Mouse (Mus musculus): ENCODE data around the gene Inmt. TPM values are rescaled to one million over a fixed set of nuclear protein-coding genes. Genes with fewer than 3 reads are reported as not detected.

The Inmt gene
- not detected for polyA plus RNA-seq (2012; fragmentation: generic; extraction: Trizol)

DNA sequence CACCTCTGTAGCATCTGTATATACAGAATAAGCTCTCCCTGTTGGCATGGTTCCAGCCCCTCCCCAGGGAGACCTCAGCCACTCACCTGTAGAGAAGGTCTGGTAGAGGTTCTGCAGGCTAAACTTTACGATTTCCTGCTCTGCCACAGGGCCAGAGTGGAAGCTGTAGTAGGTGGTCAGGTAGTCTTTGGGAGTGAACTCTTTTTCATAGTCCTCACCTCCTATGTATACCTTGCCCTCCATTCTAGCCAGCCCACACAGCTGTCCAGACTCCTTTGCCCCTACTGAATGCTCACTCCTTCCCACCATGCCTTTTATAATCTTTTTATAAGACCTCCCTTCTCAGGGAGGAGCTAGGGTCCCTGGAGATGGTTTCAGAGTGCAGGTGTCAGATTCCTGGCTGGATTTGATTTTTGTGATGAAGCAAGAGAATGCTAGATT, at the start of gene Inmt:
Inmt (minus strand) TSS at position 303 of the 441 bp plus-strand sequence.
- no peak within 1 kb of the TSS for H3ac ChIP-seq (ENCODE audit: control insufficient read depth, insufficient read length)
- H3K4me3 ChIP-seq = no peak within 1 kb of the TSS
- TF ChIP-seq CEBPB (IDR thresholded peaks at IDR 0.05; ENCODE audit: insufficient read depth, poor library complexity, severe bottlenecking) (no peak), REST (IDR thresholded peaks at IDR 0.05; ENCODE audit: insufficient read depth, insufficient read length) (no peak), MAX (IDR thresholded peaks at IDR 0.05; ENCODE audit: low read depth) (no peak), POLR2AphosphoS2 (IDR thresholded peaks at IDR 0.05; ENCODE audit: insufficient read length, low read depth) (no peak), TCF3 (IDR thresholded peaks at IDR 0.05; ENCODE audit: insufficient read length, low read depth) (no peak)

DNA sequence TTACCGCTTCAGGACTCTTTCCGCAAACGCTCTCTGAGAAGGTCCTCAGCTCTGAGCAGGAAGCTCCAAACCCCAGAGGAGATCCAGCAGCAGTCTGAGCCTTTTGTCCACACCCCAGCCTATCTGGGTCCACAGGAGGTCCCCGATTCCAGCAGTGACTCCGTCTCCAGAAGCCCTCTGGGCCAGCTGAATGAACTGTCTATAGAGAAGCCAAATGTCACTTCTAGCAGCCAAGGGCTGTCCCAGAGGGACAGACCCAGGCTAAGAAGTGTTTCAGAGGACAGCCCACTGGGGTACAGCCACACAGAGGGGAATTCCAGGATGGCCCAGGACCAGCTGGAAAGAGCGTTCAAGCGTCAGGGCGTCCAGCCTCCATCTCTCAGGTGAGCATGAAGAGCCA, 49.1 kb upstream of the Inmt start:
- H3K4me3 ChIP-seq = no peak overlapping the region

More for the DNA sequence above, at the start of gene Inmt:
- H3K27me3 ChIP-seq (ENCODE audit: control insufficient read depth, insufficient read depth, insufficient read length) = peaks cover 7% of the 10 kb centered on the region
- no peaks in the 10 kb centered on the region for H3K36me3 ChIP-seq (ENCODE audit: control insufficient read depth, insufficient read depth)
- H3K4me2 ChIP-seq (ENCODE audit: low read depth) = no peak within 1 kb of the TSS
- H3K79me2 ChIP-seq (ENCODE audit: control insufficient read depth, insufficient read depth) = no peaks in the 10 kb centered on the region

DNA sequence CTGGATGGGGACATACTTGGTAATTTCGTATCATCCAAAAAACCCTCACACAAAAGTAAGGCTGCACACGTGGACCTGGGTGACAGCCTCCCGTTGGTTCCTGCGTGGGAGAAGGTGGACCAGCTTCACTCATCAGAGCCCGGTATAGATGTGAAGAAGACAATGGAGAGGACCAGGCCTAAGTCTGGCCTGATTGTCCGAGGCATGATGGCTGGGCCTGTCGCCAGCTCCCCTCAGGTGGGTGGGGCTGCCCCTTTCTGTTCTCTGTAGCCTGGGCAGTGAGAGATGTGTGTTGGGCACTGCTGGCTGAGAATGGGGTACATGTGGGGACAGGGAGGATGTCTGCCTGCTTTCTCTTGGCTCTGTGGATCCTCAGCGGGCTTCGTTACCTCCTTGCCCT, 43.4 kb upstream of the Inmt start:
- H3K4me2 ChIP-seq (ENCODE audit: low read depth) = no peak overlapping the region
- no peaks in the 10 kb centered on the region for H3K27me3 ChIP-seq (ENCODE audit: control insufficient read depth, insufficient read depth, insufficient read length)
- TF ChIP-seq MAX (IDR thresholded peaks at IDR 0.05; ENCODE audit: low read depth) (no peak), TCF12 (IDR thresholded peaks at IDR 0.05; ENCODE audit: insufficient read depth, poor library complexity, severe bottlenecking) (no peak), REST (IDR thresholded peaks at IDR 0.05; ENCODE audit: insufficient read depth, insufficient read length) (no peak), USF1 (IDR thresholded peaks at IDR 0.05; ENCODE audit: low read depth) (no peak), POLR2AphosphoS2 (IDR thresholded peaks at IDR 0.05; ENCODE audit: insufficient read length, low read depth) (no peak), MYOD1 (IDR thresholded peaks at IDR 0.05; ENCODE audit: control insufficient read depth in 1 of 3, insufficient read length in 2 of 3, low read depth in 2 of 3) (no peak), POLR2A (IDR thresholded peaks at IDR 0.05; ENCODE audit: insufficient read length, low read depth) (no peak), TCF3 (IDR thresholded peaks at IDR 0.05; ENCODE audit: insufficient read length, low read depth) (no peak), E2F4 (IDR thresholded peaks at IDR 0.05; ENCODE audit: insufficient read depth) (no peak), SRF (IDR thresholded peaks at IDR 0.05; ENCODE audit: control insufficient read depth, insufficient read length, low read depth) (no peak), CEBPB (IDR thresholded peaks at IDR 0.05; ENCODE audit: insufficient read depth, poor library complexity, severe bottlenecking) (no peak)
- no peaks in the 10 kb centered on the region for H3K79me2 ChIP-seq (ENCODE audit: control insufficient read depth, insufficient read depth)
- H3K36me3 ChIP-seq (ENCODE audit: control insufficient read depth, insufficient read depth) = no peaks in the 10 kb centered on the region
- H3K4me3 ChIP-seq = no peak overlapping the region
- no peak overlapping the region for H3ac ChIP-seq (ENCODE audit: control insufficient read depth, insufficient read length)

More for the DNA sequence above, 49.1 kb upstream of the Inmt start:
- no peak for TF ChIP-seq POLR2AphosphoS2 (IDR thresholded peaks at IDR 0.05; ENCODE audit: insufficient read length, low read depth)
- TF ChIP-seq E2F4 (IDR thresholded peaks at IDR 0.05; ENCODE audit: insufficient read depth) = no peak
- TF ChIP-seq POLR2A (IDR thresholded peaks at IDR 0.05; ENCODE audit: insufficient read length, low read depth) = no peak
- no peak for TF ChIP-seq MYOG (IDR thresholded peaks at IDR 0.05; ENCODE audit: control insufficient read depth in 1 of 3, insufficient read depth in 1 of 3, insufficient read length in 2 of 3, low read depth in 2 of 3)
- no peak for TF ChIP-seq SRF (IDR thresholded peaks at IDR 0.05; ENCODE audit: control insufficient read depth, insufficient read length, low read depth)
- Histone ChIP-seq H3ac (ENCODE audit: control insufficient read depth, insufficient read length) (no peak overlapping the region), H3K79me2 (ENCODE audit: control insufficient read depth, insufficient read depth) (no peaks in the 10 kb centered on the region), H3K36me3 (ENCODE audit: control insufficient read depth, insufficient read depth) (no peaks in the 10 kb centered on the region), H3K4me2 (ENCODE audit: low read depth) (no peak overlapping the region), H3K27me3 (ENCODE audit: control insufficient read depth, insufficient read depth, insufficient read length) (no peaks in the 10 kb centered on the region)

DNA sequence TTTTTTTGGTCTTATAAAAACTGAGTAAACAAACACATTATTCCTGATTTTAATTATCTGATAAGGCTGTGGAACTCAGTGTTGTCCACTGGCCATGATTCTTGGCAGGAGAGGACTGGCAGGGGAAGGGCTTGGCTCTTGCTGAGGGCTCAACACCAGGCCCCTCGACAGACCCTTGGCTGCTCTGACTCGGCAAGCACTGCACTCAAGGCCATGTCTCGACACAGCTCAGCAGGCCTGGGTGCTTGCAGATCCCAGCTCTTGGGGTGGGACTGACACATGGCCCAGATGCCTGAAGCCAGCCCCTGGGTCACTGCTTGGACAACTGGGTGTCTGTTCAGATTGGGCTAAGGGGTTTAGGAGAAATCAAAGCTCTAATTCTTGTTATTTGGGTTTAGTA, 39.7 kb upstream of the Inmt start:
- Histone ChIP-seq H3K4me3 (no peak overlapping the region), H3K27me3 (ENCODE audit: control insufficient read depth, insufficient read depth, insufficient read length) (no peaks in the 10 kb centered on the region), H3K79me2 (ENCODE audit: control insufficient read depth, insufficient read depth) (no peaks in the 10 kb centered on the region), H3K4me2 (ENCODE audit: low read depth) (no peak overlapping the region), H3K36me3 (ENCODE audit: control insufficient read depth, insufficient read depth) (no peaks in the 10 kb centered on the region), H3ac (ENCODE audit: control insufficient read depth, insufficient read length) (no peak overlapping the region)
- no peak for TF ChIP-seq MYOD1 (IDR thresholded peaks at IDR 0.05; ENCODE audit: control insufficient read depth in 1 of 3, insufficient read length in 2 of 3, low read depth in 2 of 3)
- TF ChIP-seq E2F4 (IDR thresholded peaks at IDR 0.05; ENCODE audit: insufficient read depth) = no peak
- TF ChIP-seq SRF (IDR thresholded peaks at IDR 0.05; ENCODE audit: control insufficient read depth, insufficient read length, low read depth) = no peak
- no peak for TF ChIP-seq TCF12 (IDR thresholded peaks at IDR 0.05; ENCODE audit: insufficient read depth, poor library complexity, severe bottlenecking)
- TF ChIP-seq POLR2A (IDR thresholded peaks at IDR 0.05; ENCODE audit: insufficient read length, low read depth) = no peak
- no peak for TF ChIP-seq MYOG (IDR thresholded peaks at IDR 0.05; ENCODE audit: control insufficient read depth in 1 of 3, insufficient read depth in 1 of 3, insufficient read length in 2 of 3, low read depth in 2 of 3)
- TF ChIP-seq POLR2AphosphoS2 (IDR thresholded peaks at IDR 0.05; ENCODE audit: insufficient read length, low read depth) = no peak
- TF ChIP-seq REST (IDR thresholded peaks at IDR 0.05; ENCODE audit: insufficient read depth, insufficient read length) = no peak
- TF ChIP-seq TCF3 (IDR thresholded peaks at IDR 0.05; ENCODE audit: insufficient read length, low read depth) = no peak
- TF ChIP-seq MAX (IDR thresholded peaks at IDR 0.05; ENCODE audit: low read depth) = no peak
- no peak for TF ChIP-seq CEBPB (IDR thresholded peaks at IDR 0.05; ENCODE audit: insufficient read depth, poor library complexity, severe bottlenecking)
- TF ChIP-seq USF1 (IDR thresholded peaks at IDR 0.05; ENCODE audit: low read depth) = no peak

DNA sequence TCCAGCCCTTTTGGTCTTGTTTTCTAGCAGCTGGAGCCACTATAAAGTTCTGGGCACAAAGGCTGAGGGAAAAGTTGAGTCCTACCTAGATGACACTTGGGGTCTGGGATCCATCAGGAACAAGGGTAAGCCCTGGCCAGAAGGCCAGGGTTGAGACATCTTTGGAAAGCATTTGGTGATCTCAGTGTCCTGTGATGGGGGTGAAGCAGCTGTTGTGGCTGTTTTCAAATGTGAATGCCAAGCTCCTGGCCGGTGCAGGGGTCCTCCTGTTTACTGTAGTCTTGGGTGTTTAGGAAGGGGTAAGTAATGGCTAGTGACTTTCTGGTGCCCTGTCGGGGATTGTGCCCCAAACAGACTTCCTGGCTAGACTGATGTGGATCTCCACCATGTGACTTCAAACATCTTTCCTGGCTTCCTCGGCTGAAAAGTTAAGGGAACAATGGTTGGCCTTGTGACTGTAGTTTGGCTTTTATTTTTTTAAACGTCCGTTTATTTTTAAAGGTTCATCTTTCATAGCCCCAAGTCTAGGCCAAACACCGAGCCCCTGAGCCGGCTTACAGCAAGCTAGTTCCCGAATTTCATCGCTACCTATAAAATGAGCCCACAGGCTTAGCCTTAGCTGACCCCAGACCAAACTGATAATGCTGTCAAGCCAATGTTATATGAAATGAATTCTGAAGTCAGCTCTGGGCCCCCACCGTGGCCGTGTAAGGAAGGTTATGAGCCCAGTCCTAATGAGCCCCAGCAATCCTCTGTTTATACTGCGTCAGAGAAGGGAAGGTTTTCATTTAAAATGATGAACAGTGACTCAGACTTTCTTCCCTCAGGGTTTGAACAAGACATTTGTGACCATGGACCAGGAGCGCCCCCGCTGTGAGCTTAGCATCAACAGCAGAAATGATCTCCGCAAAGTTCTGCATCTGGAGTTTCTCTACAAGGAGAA, 35.9 kb upstream of the Inmt start:
- H3ac ChIP-seq (ENCODE audit: control insufficient read depth, insufficient read length) = no peak overlapping the region
- H3K79me2 ChIP-seq (ENCODE audit: control insufficient read depth, insufficient read depth) = no peaks in the 10 kb centered on the region
- no peak for TF ChIP-seq E2F4 (IDR thresholded peaks at IDR 0.05; ENCODE audit: insufficient read depth)
- no peak for TF ChIP-seq MAX (IDR thresholded peaks at IDR 0.05; ENCODE audit: low read depth)
- TF ChIP-seq SRF (IDR thresholded peaks at IDR 0.05; ENCODE audit: control insufficient read depth, insufficient read length, low read depth) = no peak
- no peak for TF ChIP-seq POLR2AphosphoS2 (IDR thresholded peaks at IDR 0.05; ENCODE audit: insufficient read length, low read depth)
- H3K4me3 ChIP-seq = no peak overlapping the region
- no peaks in the 10 kb centered on the region for H3K36me3 ChIP-seq (ENCODE audit: control insufficient read depth, insufficient read depth)
- no peaks in the 10 kb centered on the region for H3K27me3 ChIP-seq (ENCODE audit: control insufficient read depth, insufficient read depth, insufficient read length)
- no peak overlapping the region for H3K4me2 ChIP-seq (ENCODE audit: low read depth)

Measured in myocyte (in vitro differentiated cells).